Mouse (Mus musculus) CD4-positive naive resting alpha-beta T cell, adult 57 days (primary cell): ENCODE results near the gene Klf6. TPM values are rescaled to one million over a fixed set of nuclear protein-coding genes. Genes with fewer than 3 reads are reported as not detected.

ENCODE experiments used
- total RNA-seq: library from RNA; stranded (reverse); gene quantifications from one replicate; pipeline ENCODE4 v1.2.4, GENCODE M21; 2023

The Klf6 gene
- 1,389 TPM for total RNA-seq

DNA sequence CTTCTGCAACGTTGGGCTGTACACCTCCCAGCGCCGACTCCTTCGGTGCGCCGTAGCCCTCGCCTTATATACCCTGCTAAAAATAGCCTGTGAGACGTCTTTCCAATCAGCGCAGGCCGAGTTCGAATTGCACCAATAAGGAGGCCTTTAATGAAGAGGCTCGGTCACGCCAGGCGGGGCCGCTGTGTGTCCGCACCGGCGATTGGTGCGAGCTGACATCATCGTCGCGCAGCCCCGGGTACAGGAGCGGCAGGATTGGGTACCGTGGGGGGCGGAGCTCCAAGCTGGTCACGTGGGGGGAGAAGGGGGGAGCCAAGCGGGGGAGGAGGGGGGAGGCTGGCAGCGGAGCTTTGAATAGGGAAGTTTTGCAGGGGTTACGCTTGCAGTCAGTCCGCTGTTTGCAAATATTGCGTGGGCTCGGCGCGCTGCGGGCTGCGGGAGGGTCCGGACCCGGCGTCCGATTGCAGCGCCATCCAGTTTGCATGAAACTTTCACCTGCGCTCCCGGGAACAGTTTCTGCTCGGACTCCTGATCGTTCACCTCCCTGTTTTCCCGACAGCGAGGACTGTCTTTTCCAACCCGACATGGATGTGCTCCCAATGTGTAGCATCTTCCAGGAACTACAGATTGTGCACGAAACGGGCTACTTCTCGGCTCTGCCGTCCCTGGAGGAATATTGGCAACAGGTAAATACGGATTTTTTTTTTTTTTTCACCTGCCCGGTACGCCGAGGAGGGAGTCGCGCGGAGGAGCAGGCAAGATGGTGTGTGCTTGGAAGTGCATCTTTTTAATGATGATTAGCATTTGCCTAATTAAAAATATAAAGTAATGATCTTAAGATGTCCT lies at the start of gene Klf6:
TSS of gene Klf6 (plus strand) at position 326 of the 846 bp plus-strand sequence.

